Mouse (Mus musculus): Measurements from ENCODE around the gene Cdipt. TPM values are rescaled to one million over a fixed set of nuclear protein-coding genes. Genes with fewer than 3 reads are reported as not detected.

Gene Cdipt
- total and polyA plus RNA-seq, 2 experiments from 2014 or later: 146 to 240 TPM

DNA sequence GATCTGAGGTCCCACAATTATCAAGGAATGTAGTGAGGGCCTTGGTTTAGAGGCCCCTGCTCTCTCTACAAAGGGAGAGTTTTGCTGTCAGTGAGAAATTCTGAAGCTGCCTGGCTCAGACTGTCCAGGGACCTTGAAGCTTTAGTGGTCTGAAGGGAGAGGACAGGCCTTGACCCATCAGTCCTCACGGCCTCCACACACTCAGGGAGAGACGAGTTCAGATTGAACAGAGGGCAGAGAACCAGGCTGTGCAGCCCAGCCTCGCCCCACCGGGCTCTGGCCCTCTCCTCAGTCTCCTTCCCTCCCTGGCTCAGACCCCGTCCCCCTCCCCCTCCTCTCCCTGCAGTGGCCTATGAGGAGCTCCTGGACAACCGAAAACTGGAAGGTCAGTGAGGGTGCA lies 8.4 kb upstream of the Cdipt start:
- Histone ChIP-seq H3K4me2 (ENCODE audit: low read depth, low read length) (no peak overlapping the region), H3K4me3 (ENCODE audit: low read length) (no peak overlapping the region), H3K9ac (replicated peaks; ENCODE audit: low read length) (no peak overlapping the region), H3K36me3 (ENCODE audit: insufficient read depth, low read length) (peaks cover 36% of the 10 kb centered on the region), H3K4me1 (ENCODE audit: insufficient read depth, low read length) (no peaks in the 10 kb centered on the region), H3K9me3 (ENCODE audit: low read length) (no peaks in the 10 kb centered on the region), H3K27ac (no peak overlapping the region), H3K27me3 (ENCODE audit: insufficient read depth, low read length) (no peaks in the 10 kb centered on the region)
- WGBS: 74% methylated on average over 6 of the region's 6 CpGs
- TF ChIP-seq CTCF (IDR thresholded peaks at IDR 0.05; ENCODE audit: low read depth): no peak
- ATAC-seq (no peak), DNase-seq (ENCODE audit: low spot score) (no peak)

DNA sequence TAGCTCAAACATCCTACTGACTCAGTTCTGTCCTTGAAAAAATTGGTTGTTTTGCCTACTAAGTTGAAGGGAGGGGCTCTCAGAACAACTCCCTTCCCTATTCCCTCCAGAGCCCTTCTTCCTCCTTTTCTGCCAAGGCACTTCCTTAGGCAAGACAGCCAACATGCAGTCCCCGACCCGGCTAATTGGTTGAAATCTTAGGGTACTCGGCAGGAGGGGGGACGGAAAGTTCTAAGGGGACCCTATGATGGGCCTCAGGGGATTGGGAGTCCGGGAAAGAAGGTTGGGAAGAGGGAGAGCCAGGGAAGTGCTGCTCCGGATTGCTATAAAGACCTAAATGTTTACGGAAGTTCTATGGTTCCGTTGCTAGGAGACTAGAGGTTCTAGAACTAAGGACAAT lies 221 bp upstream of the Cdipt start:
- peak overlapping the region; percentile 98; the same call in 1 of the 2 replicates for H3K27ac ChIP-seq
- no peak for TF ChIP-seq CTCF (IDR thresholded peaks at IDR 0.05; ENCODE audit: low read depth)
- ATAC-seq (no peak; the same call in 1 of the 2 replicates), DNase-seq (ENCODE audit: low spot score) (no peak)
- no peaks in the 10 kb centered on the region for H3K27me3 ChIP-seq (ENCODE audit: insufficient read depth, low read length)
- peaks cover 7% of the 10 kb centered on the region; the same call in 1 of the 2 replicates for H3K4me1 ChIP-seq (ENCODE audit: insufficient read depth, low read length)
- WGBS: 10% methylated on average over 8 of the region's 8 CpGs
- H3K9ac ChIP-seq (replicated peaks; ENCODE audit: low read length): no peak overlapping the region
- peak overlapping the region; percentile 88 for H3K4me2 ChIP-seq (ENCODE audit: low read depth, low read length)
- peak overlapping the region; percentile 79 for H3K4me3 ChIP-seq (ENCODE audit: low read length)
- H3K9me3 ChIP-seq (ENCODE audit: low read length): no peaks in the 10 kb centered on the region
- H3K36me3 ChIP-seq (ENCODE audit: insufficient read depth, low read length): peaks cover 41% of the 10 kb centered on the region

GRCm38 (mm10) chr7:126975950-126976866 lies 494 bp downstream of the Cdipt start, which contains the start of gene Cdiptos:
Gene Cdiptos (minus strand): TSS chr7:126976098.
- DNase-seq (ENCODE audit: low spot score): peak; percentile 98
- Histone ChIP-seq H3K4me3 (ENCODE audit: low read length) (peak within 1 kb of the TSS; percentile 79), H3K9ac (replicated peaks; ENCODE audit: low read length) (peak within 1 kb of the TSS; percentile 86), H3K9me3 (ENCODE audit: low read length) (no peaks in the 10 kb centered on the region), H3K27ac (peak within 1 kb of the TSS; percentile 98), H3K4me2 (ENCODE audit: low read depth, low read length) (peak within 1 kb of the TSS; percentile 88), H3K4me1 (ENCODE audit: insufficient read depth, low read length) (peaks cover 7% of the 10 kb centered on the region; the same call in 1 of the 2 replicates), H3K27me3 (ENCODE audit: insufficient read depth, low read length) (no peaks in the 10 kb centered on the region), H3K36me3 (ENCODE audit: insufficient read depth, low read length) (peaks cover 35% of the 10 kb centered on the region)
- ATAC-seq: peak; percentile 95
- 0% methylated on average over 55 of the region's 55 CpGs for WGBS
- peak; percentile 99 for TF ChIP-seq CTCF (IDR thresholded peaks at IDR 0.05; ENCODE audit: low read depth)

DNA sequence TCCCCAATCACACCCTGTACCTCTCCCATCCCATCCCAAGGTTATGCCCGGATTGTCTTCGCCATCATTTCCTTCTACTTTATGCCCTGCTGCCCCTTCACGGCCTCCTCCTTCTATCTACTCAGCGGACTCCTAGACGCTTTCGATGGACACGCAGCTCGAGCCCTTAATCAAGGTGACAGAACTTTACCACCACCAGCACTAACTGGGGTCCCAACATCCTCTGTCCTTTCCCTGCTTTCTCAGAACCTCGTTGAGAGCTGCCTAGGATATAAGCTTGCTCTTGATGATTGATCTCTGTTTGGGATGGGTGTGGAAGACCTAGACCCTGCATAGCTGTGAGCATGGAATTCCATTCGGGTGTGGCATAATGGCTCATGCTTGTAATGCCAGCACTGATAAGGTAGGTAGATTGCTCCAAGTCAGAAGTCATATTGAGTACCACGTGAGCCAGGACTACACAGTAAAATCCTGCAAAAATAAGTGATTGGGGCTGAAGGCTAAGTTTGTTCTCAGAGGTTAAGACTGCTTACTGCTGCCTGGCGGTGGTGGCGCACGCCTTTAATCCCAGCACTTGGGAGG lies 1.3 kb downstream of the Cdipt start:
- peak overlapping the region; percentile 79 for H3K4me3 ChIP-seq (ENCODE audit: low read length)
- H3K36me3 ChIP-seq (ENCODE audit: insufficient read depth, low read length): peaks cover 34% of the 10 kb centered on the region
- no peaks in the 10 kb centered on the region for H3K27me3 ChIP-seq (ENCODE audit: insufficient read depth, low read length)
- TF ChIP-seq CTCF (IDR thresholded peaks at IDR 0.05; ENCODE audit: low read depth): no peak
- H3K4me1 ChIP-seq (ENCODE audit: insufficient read depth, low read length): peaks cover 7% of the 10 kb centered on the region; the same call in 1 of the 2 replicates
- peak overlapping the region; percentile 88 for H3K4me2 ChIP-seq (ENCODE audit: low read depth, low read length)
- ATAC-seq (no peak), DNase-seq (ENCODE audit: low spot score) (no peak)
- 28% methylated on average over 14 of the region's 14 CpGs for WGBS
- H3K9me3 ChIP-seq (ENCODE audit: low read length): no peaks in the 10 kb centered on the region
- H3K27ac ChIP-seq: peak overlapping the region; percentile 98
- H3K9ac ChIP-seq (replicated peaks; ENCODE audit: low read length): peak overlapping the region; percentile 86

DNA sequence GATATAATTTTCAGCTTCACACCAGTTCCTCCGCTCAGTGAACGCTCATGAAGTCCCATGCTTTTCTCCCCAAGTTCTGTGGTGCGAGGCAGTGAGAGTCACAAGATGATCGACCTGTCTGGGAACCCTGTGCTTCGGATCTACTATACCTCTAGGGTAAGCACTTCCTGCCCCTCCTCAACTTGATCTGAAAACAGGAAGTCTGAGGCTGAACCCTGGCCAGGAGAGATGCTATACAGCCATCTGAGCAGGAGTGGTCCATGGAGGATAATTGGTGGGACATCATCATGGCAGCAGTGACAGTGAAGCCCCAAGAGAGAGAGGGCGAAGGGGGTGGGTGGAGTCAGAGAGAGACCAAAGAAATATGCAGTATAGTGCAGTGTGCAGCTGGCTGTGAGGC lies 3.1 kb downstream of the Cdipt start:
- Histone ChIP-seq H3K9ac (replicated peaks; ENCODE audit: low read length) (no peak overlapping the region), H3K27me3 (ENCODE audit: insufficient read depth, low read length) (no peaks in the 10 kb centered on the region), H3K4me2 (ENCODE audit: low read depth, low read length) (no peak overlapping the region), H3K9me3 (ENCODE audit: low read length) (no peaks in the 10 kb centered on the region), H3K4me3 (ENCODE audit: low read length) (no peak overlapping the region), H3K27ac (no peak overlapping the region), H3K36me3 (ENCODE audit: insufficient read depth, low read length) (peaks cover 28% of the 10 kb centered on the region), H3K4me1 (ENCODE audit: insufficient read depth, low read length) (peaks cover 7% of the 10 kb centered on the region; the same call in 1 of the 2 replicates)
- no peak for ATAC-seq
- TF ChIP-seq CTCF (IDR thresholded peaks at IDR 0.05; ENCODE audit: low read depth): no peak
- 92% methylated on average over 6 of the region's 6 CpGs for WGBS
- DNase-seq (ENCODE audit: low spot score): no peak

DNA sequence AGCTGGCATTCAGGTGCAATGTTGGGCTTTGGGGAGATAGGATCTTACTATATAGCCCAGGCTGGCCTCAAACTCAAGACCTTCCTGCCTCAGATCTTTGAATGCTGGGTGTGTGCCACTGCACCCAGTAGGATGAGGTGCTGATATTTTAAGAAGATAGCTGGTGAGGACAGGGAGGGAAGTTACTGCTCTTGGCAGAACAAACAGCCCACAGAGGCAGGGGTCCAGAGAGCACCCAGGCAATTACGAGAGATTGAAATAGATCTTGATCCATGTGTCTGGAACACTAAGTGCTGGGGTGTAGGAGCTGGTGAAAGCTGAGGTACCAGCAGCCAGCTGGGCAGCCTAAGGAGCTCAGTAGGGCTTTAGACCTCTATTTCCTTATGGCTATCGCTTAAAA lies 5.9 kb downstream of the Cdipt start:
- peaks cover 7% of the 10 kb centered on the region; the same call in 1 of the 2 replicates for H3K4me1 ChIP-seq (ENCODE audit: insufficient read depth, low read length)
- WGBS: 93% methylated on average over 2 of the region's 2 CpGs
- no peaks in the 10 kb centered on the region for H3K27me3 ChIP-seq (ENCODE audit: insufficient read depth, low read length)
- TF ChIP-seq CTCF (IDR thresholded peaks at IDR 0.05; ENCODE audit: low read depth): no peak
- no peak overlapping the region for H3K4me2 ChIP-seq (ENCODE audit: low read depth, low read length)
- H3K27ac ChIP-seq: no peak overlapping the region
- H3K4me3 ChIP-seq (ENCODE audit: low read length): no peak overlapping the region
- H3K9me3 ChIP-seq (ENCODE audit: low read length): no peaks in the 10 kb centered on the region
- ATAC-seq: no peak
- DNase-seq (ENCODE audit: low spot score): no peak
- H3K36me3 ChIP-seq (ENCODE audit: insufficient read depth, low read length): peaks cover 28% of the 10 kb centered on the region
- H3K9ac ChIP-seq (replicated peaks; ENCODE audit: low read length): no peak overlapping the region

All from hindbrain, postnatal 0 days (tissue).